Mouse (Mus musculus) brain, embryonic 14.5 days (tissue): ENCODE data around the gene Spock1.

Experiments used
- CTCF ChIP-seq: fragments of 200-500 bp; IDR thresholded peaks from 2 replicates; pipeline ENCODE4 v1.5.1; 2012; ENCODE audit warnings: inconsistent platforms, mild to moderate bottlenecking, moderate library complexity, borderline replicate concordance; ENCODE audit not compliant: insufficient read depth, insufficient read length; ENCODE audit errors: extremely low read depth
- POLR2A ChIP-seq: fragments of 200-500 bp; IDR thresholded peaks from 2 replicates; pipeline ENCODE4 v1.6.1; 2012; ENCODE audit warnings: mild to moderate bottlenecking, inconsistent platforms, borderline replicate concordance; ENCODE audit not compliant: poor library complexity, insufficient read depth, insufficient read length, severe bottlenecking; ENCODE audit errors: extremely low read depth

DNA sequence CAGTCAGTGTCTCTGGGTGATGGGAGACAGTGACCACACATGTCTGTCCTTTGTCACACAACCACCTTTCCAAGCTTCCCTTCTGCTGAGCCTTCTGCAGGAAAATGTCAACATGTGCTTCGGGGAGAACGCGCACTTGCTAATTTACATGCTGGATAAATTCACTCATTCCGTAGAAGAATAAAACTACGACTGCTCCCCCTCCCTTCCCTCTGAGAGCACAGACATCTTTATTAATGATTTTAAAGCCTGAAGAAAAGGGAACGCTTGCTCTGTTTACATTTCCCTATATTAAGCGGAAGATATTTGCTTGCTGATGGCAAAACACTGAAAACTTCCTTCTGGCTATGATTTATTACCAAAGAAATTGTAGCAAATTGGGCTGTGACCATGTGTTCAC is 77.2 kb downstream of the Spock1 start:
- no peak for TF ChIP-seq POLR2A
- TF ChIP-seq CTCF, result no peak
